Mouse (Mus musculus) liver, embryonic 13.5 days (tissue): ENCODE measurements around the gene Gm37419. TPM values are rescaled to one million over a fixed set of nuclear protein-coding genes. Genes with fewer than 3 reads are reported as not detected.
A peak's percentile ranks its signal among the peaks of the same experiment; 100 is the strongest.

Experiments
- ATAC-seq: fragments of 200-750 bp; cut with Nextera tagmentation; 2 replicates; pipeline ENCODE4 v1.8.0; 2017; ENCODE audit warnings: low read depth, mild to moderate bottlenecking, moderate number of reproducible peaks, moderate library complexity
- DNase-seq: peaks from one replicate; pipeline ENCODE4 v3.0.0; 2022
- H3K27ac ChIP-seq: fragments of 300-500 bp; sonication (generic); 2 replicates; pipeline ENCODE4 v1.5.1; 2015; ENCODE audit warnings: moderate library complexity, mild to moderate bottlenecking, inconsistent platforms
- H3K27me3 ChIP-seq: fragments of 300-500 bp; sonication (generic); 2 replicates; pipeline ENCODE4 v1.6.1; 2015; ENCODE audit warnings: mild to moderate bottlenecking, inconsistent platforms
- H3K36me3 ChIP-seq: fragments of 300-500 bp; sonication (generic); 2 replicates; pipeline ENCODE4 v1.6.1; 2015; ENCODE audit warnings: mild to moderate bottlenecking, inconsistent platforms
- H3K4me1 ChIP-seq: fragments of 300-500 bp; sonication (generic); replicated peaks from 2 replicates; pipeline ENCODE4 v1.6.1; 2015; ENCODE audit warnings: inconsistent platforms
- H3K4me2 ChIP-seq: fragments of 300-500 bp; sonication (generic); 2 replicates; pipeline ENCODE4 v1.6.1; 2015; ENCODE audit warnings: inconsistent platforms, mild to moderate bottlenecking, moderate library complexity
- H3K4me3 ChIP-seq: fragments of 300-500 bp; sonication (generic); replicated peaks from 2 replicates; pipeline ENCODE4 v1.5.1; 2015; ENCODE audit warnings: mild to moderate bottlenecking, inconsistent platforms
- H3K9ac ChIP-seq: fragments of 300-500 bp; sonication (generic); 2 replicates; pipeline ENCODE4 v1.6.1; 2015; ENCODE audit warnings: mild to moderate bottlenecking, inconsistent platforms
- H3K9me3 ChIP-seq: fragments of 300-500 bp; sonication (generic); replicated peaks from 2 replicates; pipeline ENCODE4 v1.6.1; 2016; ENCODE audit warnings: inconsistent platforms
- WGBS: fragments of 180-500 bp; shearing (Covaris S2); methylation state at CpG from one replicate; pipeline ENCODE4 v1.1.7; 2015; ENCODE audit not compliant: insufficient replicate concordance; 5-methylcytosine and 5-hydroxymethylcytosine counted together
- polyA plus RNA-seq: library from polyadenylated mRNA; unstranded; fragments of >200 nt; fragmentation: Nextera tagmentation; extraction: Ambion mirVana; gene quantifications from 2 replicates; pipeline ENCODE4 v1.2.1, GENCODE M21; 2015

The Gm37419 gene
- polyA plus RNA-seq, 1 experiment from 2014 or later: not detected

GRCm38 (mm10) chr16:24033259-24033658, 45.0 kb downstream of the Gm37419 start:
- H3K4me3 ChIP-seq: no peak overlapping the region
- H3K4me2 ChIP-seq: no peak overlapping the region
- H3K4me1 ChIP-seq: 0 out of 2 replicates have a peak, but pooled peaks cover 4% of the 10 kb centered on the region
- H3K27ac ChIP-seq: no peak overlapping the region
- no peaks in the 10 kb centered on the region for H3K36me3 ChIP-seq
- no peaks in the 10 kb centered on the region for H3K9me3 ChIP-seq
- H3K9ac ChIP-seq: no peak overlapping the region
- H3K27me3 ChIP-seq: no peaks in the 10 kb centered on the region
- WGBS: 69% methylated on average over 5 of the region's 5 CpGs
- no peak for DNase-seq
- 0 out of 2 replicates have a peak, but pooled peaks have one; percentile 34 for ATAC-seq

- Histone ChIP-seq H3K27ac (no peak overlapping the region), H3K9me3 (no peaks in the 10 kb centered on the region), H3K4me2 (no peak overlapping the region), H3K27me3 (no peaks in the 10 kb centered on the region), H3K4me3 (no peak overlapping the region), H3K36me3 (no peaks in the 10 kb centered on the region), H3K9ac (no peak overlapping the region), H3K4me1 (0 out of 2 replicates have a peak, but pooled peaks cover 4% of the 10 kb centered on the region)
- no peak for DNase-seq
- WGBS: 40% methylated on average over 2 of the region's 2 CpGs
- no peak for ATAC-seq
Measured at GRCm38 (mm10) chr16:24034450-24034849, 46.2 kb downstream of the Gm37419 start.

GRCm38 (mm10) chr16:24035767-24036166, 47.5 kb downstream of the Gm37419 start:
- Histone ChIP-seq H3K9ac (no peak overlapping the region), H3K27ac (no peak overlapping the region), H3K4me1 (0 out of 2 replicates have a peak, but pooled peaks cover 4% of the 10 kb centered on the region), H3K4me2 (no peak overlapping the region), H3K36me3 (no peaks in the 10 kb centered on the region), H3K9me3 (no peaks in the 10 kb centered on the region), H3K4me3 (no peak overlapping the region), H3K27me3 (no peaks in the 10 kb centered on the region)
- ATAC-seq (no peak), DNase-seq (no peak)

GRCm38 (mm10) chr16:24036398-24036797, 48.1 kb downstream of the Gm37419 start:
- 68% methylated on average over 3 of the region's 3 CpGs for WGBS
- DNase-seq (no peak), ATAC-seq (no peak)
- H3K9me3 ChIP-seq: no peaks in the 10 kb centered on the region
- no peaks in the 10 kb centered on the region for H3K27me3 ChIP-seq
- no peak overlapping the region for H3K9ac ChIP-seq
- no peak overlapping the region for H3K4me2 ChIP-seq
- no peak overlapping the region for H3K27ac ChIP-seq
- H3K36me3 ChIP-seq: no peaks in the 10 kb centered on the region
- no peak overlapping the region for H3K4me3 ChIP-seq
- H3K4me1 ChIP-seq: 0 out of 2 replicates have a peak, but pooled peaks cover 4% of the 10 kb centered on the region

Other genes with a start within 250 kb of the Gm37419 start
- 0.16 and 0.23 TPM in 2 replicates for gene Sst, start 97.5 kb upstream of the Gm37419 start, polyA plus RNA-seq
- not detected in 2 replicates for gene Rtp2, start 56.1 kb upstream of the Gm37419 start, polyA plus RNA-seq
- 0.21 and 0.24 TPM in 2 replicates for gene Bcl6, start 370 bp downstream of the Gm37419 start, polyA plus RNA-seq